Mouse (Mus musculus): ENCODE measurements at regions not wholly inside any gene's neighbourhood (a gene's known extent, or its start where the extent isn't known, plus 50 kb on each side); places are given as distances from the start of the nearest gene placed in this dataset.

DNA sequence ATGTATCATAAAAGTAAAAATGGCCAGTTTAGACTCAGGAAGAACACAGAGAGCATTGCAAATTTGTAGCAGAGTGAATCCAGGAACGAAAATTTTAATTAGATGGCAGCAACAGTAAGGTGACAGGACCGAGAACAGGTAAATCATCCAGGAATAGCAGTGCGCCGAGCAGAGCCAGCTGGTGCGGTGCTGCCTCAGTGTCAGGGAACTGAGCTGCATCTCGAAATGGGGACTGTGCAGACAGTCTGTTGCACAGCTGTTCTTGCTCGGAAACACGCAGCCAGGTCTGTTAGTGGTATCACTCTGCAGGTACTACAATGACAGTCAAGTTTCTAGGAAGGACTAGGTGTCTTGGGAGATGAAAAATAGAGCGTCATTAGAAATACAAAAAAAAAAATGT lies 490.8 kb downstream of the Prkd1 start:
- no peak for ATAC-seq (ENCODE audit: low FRiP score, low TSS enrichment)
- Histone ChIP-seq H3K27ac (ENCODE audit: low read depth, low read length) (no peak overlapping the region), H3K27me3 (ENCODE audit: control insufficient read depth, insufficient read depth, low read length) (no peaks in the 10 kb centered on the region), H3K4me1 (ENCODE audit: control insufficient read depth, insufficient read depth, low read length) (no peaks in the 10 kb centered on the region), H3K9ac (ENCODE audit: low read depth, low read length) (no peak overlapping the region), H3K36me3 (ENCODE audit: control insufficient read depth, insufficient read depth, low read length) (no peaks in the 10 kb centered on the region), H3K4me2 (replicated peaks; ENCODE audit: low read depth, low read length) (no peak overlapping the region), H3K9me3 (ENCODE audit: control insufficient read depth, low read length) (no peaks in the 10 kb centered on the region), H3K4me3 (ENCODE audit: low read length) (no peak overlapping the region)
- WGBS: 68% methylated on average over 9 of the region's 9 CpGs

DNA sequence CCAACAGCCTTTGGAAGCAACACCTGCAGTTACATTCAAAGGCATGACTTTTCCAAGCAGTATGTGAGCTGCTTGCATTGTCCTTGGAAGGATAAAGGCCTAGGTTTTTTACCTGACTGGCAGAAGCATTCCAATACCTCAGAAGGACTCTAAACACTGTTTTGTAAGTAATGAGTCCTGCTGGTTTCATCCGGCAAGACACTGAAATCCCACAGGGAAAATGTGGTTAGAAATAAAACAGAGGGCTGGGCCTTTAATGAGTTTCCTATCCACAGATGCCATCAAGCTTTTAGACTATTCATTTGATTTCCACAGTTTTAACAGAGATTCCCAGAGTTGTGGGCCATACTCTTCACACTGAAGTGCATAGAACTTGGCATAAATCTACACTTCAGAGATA lies 461.6 kb downstream of the Prkd1 start:
- Histone ChIP-seq H3K27ac (ENCODE audit: low read depth, low read length) (no peak overlapping the region), H3K9ac (ENCODE audit: low read depth, low read length) (no peak overlapping the region), H3K4me1 (ENCODE audit: control insufficient read depth, insufficient read depth, low read length) (no peaks in the 10 kb centered on the region), H3K36me3 (ENCODE audit: control insufficient read depth, insufficient read depth, low read length) (no peaks in the 10 kb centered on the region), H3K4me2 (replicated peaks; ENCODE audit: low read depth, low read length) (no peak overlapping the region), H3K4me3 (ENCODE audit: low read length) (no peak overlapping the region), H3K27me3 (ENCODE audit: control insufficient read depth, insufficient read depth, low read length) (no peaks in the 10 kb centered on the region), H3K9me3 (ENCODE audit: control insufficient read depth, low read length) (no peaks in the 10 kb centered on the region)
- ATAC-seq (ENCODE audit: low FRiP score, low TSS enrichment): no peak
- WGBS: 61% methylated on average over 1 of the region's 1 CpGs

DNA sequence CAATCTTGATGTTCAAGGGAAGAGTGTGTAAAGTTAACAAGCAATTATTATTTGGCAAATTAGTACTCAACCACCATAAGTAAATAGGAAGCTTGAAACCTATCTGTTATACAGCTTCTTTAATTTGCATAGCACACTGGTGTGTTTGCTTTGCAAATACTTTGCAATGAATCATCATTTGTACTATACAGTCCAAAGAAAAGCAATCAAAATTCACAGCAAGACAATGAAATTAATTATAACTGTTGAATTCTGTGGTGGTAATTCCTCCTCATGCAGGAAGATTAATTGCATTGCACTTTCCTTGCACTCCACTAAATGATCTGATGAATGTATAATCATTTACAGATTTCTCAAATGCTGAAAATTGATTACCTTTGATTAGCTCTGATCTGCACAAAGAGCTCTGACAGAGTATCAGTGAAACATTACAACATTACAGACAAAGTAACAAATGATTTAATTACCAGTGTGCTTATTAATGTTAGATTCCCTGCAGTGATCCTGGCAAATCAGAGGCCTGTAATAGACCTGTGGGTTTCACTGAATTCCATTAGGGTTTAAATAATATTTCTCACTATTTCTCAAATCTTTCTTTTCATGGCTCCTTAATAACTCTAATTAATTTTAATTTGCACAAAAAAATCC lies 457.9 kb downstream of the Prkd1 start:
- no peak overlapping the region for H3K27ac ChIP-seq (ENCODE audit: low read depth, low read length)
- H3K9me3 ChIP-seq (ENCODE audit: control insufficient read depth, low read length): no peaks in the 10 kb centered on the region
- no peak overlapping the region for H3K4me2 ChIP-seq (replicated peaks; ENCODE audit: low read depth, low read length)
- no peak for ATAC-seq (ENCODE audit: low FRiP score, low TSS enrichment)
- no peaks in the 10 kb centered on the region for H3K27me3 ChIP-seq (ENCODE audit: control insufficient read depth, insufficient read depth, low read length)
- no peaks in the 10 kb centered on the region for H3K4me1 ChIP-seq (ENCODE audit: control insufficient read depth, insufficient read depth, low read length)
- no peaks in the 10 kb centered on the region for H3K36me3 ChIP-seq (ENCODE audit: control insufficient read depth, insufficient read depth, low read length)
- H3K9ac ChIP-seq (ENCODE audit: low read depth, low read length): no peak overlapping the region
- no peak overlapping the region for H3K4me3 ChIP-seq (ENCODE audit: low read length)

GRCm38 (mm10) chr12:50191733-50192612 lies 456.9 kb downstream of the Prkd1 start:
- Histone ChIP-seq H3K4me2 (replicated peaks; ENCODE audit: low read depth, low read length) (no peak overlapping the region), H3K9ac (ENCODE audit: low read depth, low read length) (no peak overlapping the region), H3K9me3 (ENCODE audit: control insufficient read depth, low read length) (no peaks in the 10 kb centered on the region), H3K4me3 (ENCODE audit: low read length) (no peak overlapping the region), H3K36me3 (ENCODE audit: control insufficient read depth, insufficient read depth, low read length) (no peaks in the 10 kb centered on the region), H3K4me1 (ENCODE audit: control insufficient read depth, insufficient read depth, low read length) (no peaks in the 10 kb centered on the region), H3K27ac (ENCODE audit: low read depth, low read length) (no peak overlapping the region), H3K27me3 (ENCODE audit: control insufficient read depth, insufficient read depth, low read length) (no peaks in the 10 kb centered on the region)
- ATAC-seq (ENCODE audit: low FRiP score, low TSS enrichment): no peak
- WGBS: 64% methylated on average over 11 of the region's 11 CpGs

DNA sequence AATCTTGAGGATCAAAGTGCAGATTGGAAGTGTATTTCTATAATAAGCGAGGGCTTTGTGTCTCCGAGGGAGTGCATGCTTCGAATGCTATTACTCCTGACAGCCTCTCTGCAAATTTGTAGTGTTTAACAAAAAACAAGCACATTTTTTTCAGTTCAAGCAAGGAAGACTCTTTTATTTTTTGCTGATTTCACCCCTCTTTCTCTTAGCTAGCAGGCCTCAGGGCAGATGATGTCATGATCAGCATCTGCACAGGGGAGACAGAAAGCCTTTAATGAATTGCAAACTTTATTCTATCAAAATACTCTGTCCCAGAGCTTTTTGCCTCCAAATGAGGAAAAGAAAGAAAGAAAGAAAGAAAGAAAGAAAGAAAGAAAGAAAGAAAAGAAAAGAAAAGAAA lies 455.4 kb downstream of the Prkd1 start:
- 76% methylated on average over 3 of the region's 3 CpGs for WGBS
- Histone ChIP-seq H3K27me3 (ENCODE audit: control insufficient read depth, insufficient read depth, low read length) (no peaks in the 10 kb centered on the region), H3K4me2 (replicated peaks; ENCODE audit: low read depth, low read length) (no peak overlapping the region), H3K9ac (ENCODE audit: low read depth, low read length) (no peak overlapping the region), H3K4me3 (ENCODE audit: low read length) (no peak overlapping the region), H3K9me3 (ENCODE audit: control insufficient read depth, low read length) (no peaks in the 10 kb centered on the region), H3K36me3 (ENCODE audit: control insufficient read depth, insufficient read depth, low read length) (no peaks in the 10 kb centered on the region), H3K4me1 (ENCODE audit: control insufficient read depth, insufficient read depth, low read length) (no peaks in the 10 kb centered on the region), H3K27ac (ENCODE audit: low read depth, low read length) (no peak overlapping the region)
- ATAC-seq (ENCODE audit: low FRiP score, low TSS enrichment): no peak

GRCm38 (mm10) chr12:50194714-50195113 lies 454.2 kb downstream of the Prkd1 start:
- Histone ChIP-seq H3K4me3 (ENCODE audit: low read length) (no peak overlapping the region), H3K27ac (ENCODE audit: low read depth, low read length) (no peak overlapping the region), H3K9me3 (ENCODE audit: control insufficient read depth, low read length) (no peaks in the 10 kb centered on the region), H3K27me3 (ENCODE audit: control insufficient read depth, insufficient read depth, low read length) (no peaks in the 10 kb centered on the region), H3K4me1 (ENCODE audit: control insufficient read depth, insufficient read depth, low read length) (no peaks in the 10 kb centered on the region), H3K4me2 (replicated peaks; ENCODE audit: low read depth, low read length) (no peak overlapping the region), H3K9ac (ENCODE audit: low read depth, low read length) (no peak overlapping the region), H3K36me3 (ENCODE audit: control insufficient read depth, insufficient read depth, low read length) (no peaks in the 10 kb centered on the region)
- no peak for ATAC-seq (ENCODE audit: low FRiP score, low TSS enrichment)

GRCm38 (mm10) chr12:50196339-50196738 lies 452.6 kb downstream of the Prkd1 start:
- Histone ChIP-seq H3K4me2 (replicated peaks; ENCODE audit: low read depth, low read length) (no peak overlapping the region), H3K27me3 (ENCODE audit: control insufficient read depth, insufficient read depth, low read length) (no peaks in the 10 kb centered on the region), H3K9me3 (ENCODE audit: control insufficient read depth, low read length) (no peaks in the 10 kb centered on the region), H3K9ac (ENCODE audit: low read depth, low read length) (no peak overlapping the region), H3K36me3 (ENCODE audit: control insufficient read depth, insufficient read depth, low read length) (no peaks in the 10 kb centered on the region), H3K27ac (ENCODE audit: low read depth, low read length) (no peak overlapping the region), H3K4me3 (ENCODE audit: low read length) (no peak overlapping the region), H3K4me1 (ENCODE audit: control insufficient read depth, insufficient read depth, low read length) (no peaks in the 10 kb centered on the region)
- WGBS: 45% methylated on average over 2 of the region's 2 CpGs
- ATAC-seq (ENCODE audit: low FRiP score, low TSS enrichment): no peak

- Histone ChIP-seq H3K4me1 (ENCODE audit: control insufficient read depth, insufficient read depth, low read length) (no peaks in the 10 kb centered on the region), H3K4me2 (replicated peaks; ENCODE audit: low read depth, low read length) (no peak overlapping the region), H3K4me3 (ENCODE audit: low read length) (no peak overlapping the region), H3K9ac (ENCODE audit: low read depth, low read length) (no peak overlapping the region), H3K27me3 (ENCODE audit: control insufficient read depth, insufficient read depth, low read length) (no peaks in the 10 kb centered on the region), H3K36me3 (ENCODE audit: control insufficient read depth, insufficient read depth, low read length) (no peaks in the 10 kb centered on the region), H3K27ac (ENCODE audit: low read depth, low read length) (no peak overlapping the region), H3K9me3 (ENCODE audit: control insufficient read depth, low read length) (no peaks in the 10 kb centered on the region)
- 91% methylated on average over 1 of the region's 1 CpGs for WGBS
- ATAC-seq (ENCODE audit: low FRiP score, low TSS enrichment): no peak
Observed at GRCm38 (mm10) chr12:50241139-50241538, 407.8 kb downstream of the Prkd1 start.

DNA sequence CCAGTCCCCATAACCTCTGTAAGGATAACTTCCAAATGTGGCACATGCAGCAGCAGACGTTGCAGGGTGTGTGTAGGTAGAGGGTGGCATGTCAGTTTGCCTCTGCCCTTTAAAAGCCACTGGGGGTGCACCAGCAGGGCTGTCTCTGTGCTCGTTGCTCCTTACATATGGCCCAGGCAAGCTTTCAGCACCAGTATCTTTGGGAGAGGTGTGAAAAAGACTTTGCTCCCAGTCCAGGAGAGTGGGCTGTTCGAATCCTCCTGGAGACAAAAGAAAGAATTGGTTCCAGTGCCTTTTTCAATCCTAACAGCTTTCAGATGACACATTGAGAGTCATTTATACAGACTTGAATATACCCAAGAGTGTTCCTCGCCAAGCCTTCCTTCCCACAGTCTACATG lies 390.0 kb downstream of the Prkd1 start:
- no peaks in the 10 kb centered on the region for H3K27me3 ChIP-seq (ENCODE audit: control insufficient read depth, insufficient read depth, low read length)
- no peak overlapping the region for H3K9ac ChIP-seq (ENCODE audit: low read depth, low read length)
- no peak overlapping the region for H3K27ac ChIP-seq (ENCODE audit: low read depth, low read length)
- no peaks in the 10 kb centered on the region for H3K9me3 ChIP-seq (ENCODE audit: control insufficient read depth, low read length)
- ATAC-seq (ENCODE audit: low FRiP score, low TSS enrichment): no peak
- no peak overlapping the region for H3K4me2 ChIP-seq (replicated peaks; ENCODE audit: low read depth, low read length)
- no peaks in the 10 kb centered on the region for H3K4me1 ChIP-seq (ENCODE audit: control insufficient read depth, insufficient read depth, low read length)
- 74% methylated on average over 4 of the region's 4 CpGs for WGBS
- H3K36me3 ChIP-seq (ENCODE audit: control insufficient read depth, insufficient read depth, low read length): no peaks in the 10 kb centered on the region
- H3K4me3 ChIP-seq (ENCODE audit: low read length): no peak overlapping the region
